Mouse (Mus musculus): ENCODE data around the gene Sowahd. TPM values are rescaled to one million over a fixed set of nuclear protein-coding genes. Genes with fewer than 3 reads are reported as not detected.
"Not testable (repeated sequence)": the region's sequence is repeated elsewhere in the genome, so short reads cannot be mapped to it uniquely, and the experiment has no call there.

The Sowahd gene
- polyA plus RNA-seq, 1 experiment from 2014 or later, result not detected

GRCm38 (mm10) chrX:37074262-37074892, 25.7 kb downstream of the Sowahd start:
- TF ChIP-seq CTCF (IDR thresholded peaks at IDR 0.05; ENCODE audit: low read depth), result peak; percentile 85
- H3K9me3 ChIP-seq (replicated peaks; ENCODE audit: low read length), result no peaks in the 10 kb centered on the region
- DNase-seq (ENCODE audit: low spot score) (peak; percentile 54), ATAC-seq (replicated peaks; ENCODE audit: low FRiP score, low read depth) (no peak)
- no peaks in the 10 kb centered on the region for H3K27me3 ChIP-seq (ENCODE audit: insufficient read depth, low read length)
- H3K4me2 ChIP-seq (ENCODE audit: low read length), result no peak overlapping the region
- no peaks in the 10 kb centered on the region for H3K36me3 ChIP-seq (ENCODE audit: insufficient read depth, low read length)
- H3K4me1 ChIP-seq (replicated peaks; ENCODE audit: insufficient read depth, low read length), result no peaks in the 10 kb centered on the region
- H3K4me3 ChIP-seq (replicated peaks; ENCODE audit: low read depth, low read length), result no peak overlapping the region
- WGBS, result 39% methylated on average over 9 of the region's 9 CpGs
- no peak overlapping the region for H3K9ac ChIP-seq (ENCODE audit: low read depth, low read length)
- H3K27ac ChIP-seq, result no peak overlapping the region

DNA sequence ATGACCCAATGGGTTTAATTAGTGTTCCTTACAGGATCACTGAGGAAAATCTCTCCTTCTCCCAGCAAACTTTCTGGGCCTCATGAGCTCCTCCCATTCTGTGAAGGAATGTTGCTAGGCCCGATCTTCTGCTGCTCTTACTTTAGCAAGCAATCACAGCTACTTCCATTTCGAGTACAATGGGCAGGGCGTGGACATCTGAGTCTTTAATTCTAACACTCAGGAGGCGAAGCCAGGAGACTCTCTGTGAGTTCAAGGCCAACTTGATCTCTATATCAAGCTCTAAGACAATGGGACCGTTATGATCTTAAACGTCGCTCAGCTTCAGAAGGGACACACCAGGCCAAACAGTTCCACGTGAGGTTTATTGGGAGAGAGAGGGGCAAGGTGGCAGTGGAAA, 28.0 kb downstream of the Sowahd start:
- Histone ChIP-seq H3K36me3 (ENCODE audit: insufficient read depth, low read length) (no peaks in the 10 kb centered on the region), H3K27ac (no peak overlapping the region), H3K9me3 (replicated peaks; ENCODE audit: low read length) (no peaks in the 10 kb centered on the region), H3K4me3 (replicated peaks; ENCODE audit: low read depth, low read length) (no peak overlapping the region), H3K27me3 (ENCODE audit: insufficient read depth, low read length) (no peaks in the 10 kb centered on the region), H3K9ac (ENCODE audit: low read depth, low read length) (no peak overlapping the region), H3K4me2 (ENCODE audit: low read length) (no peak overlapping the region), H3K4me1 (replicated peaks; ENCODE audit: insufficient read depth, low read length) (no peaks in the 10 kb centered on the region)
- 80% methylated on average over 8 of the region's 8 CpGs for WGBS
- ATAC-seq (replicated peaks; ENCODE audit: low FRiP score, low read depth), result no peak
- no peak for DNase-seq (ENCODE audit: low spot score)
- no peak for TF ChIP-seq CTCF (IDR thresholded peaks at IDR 0.05; ENCODE audit: low read depth)

DNA sequence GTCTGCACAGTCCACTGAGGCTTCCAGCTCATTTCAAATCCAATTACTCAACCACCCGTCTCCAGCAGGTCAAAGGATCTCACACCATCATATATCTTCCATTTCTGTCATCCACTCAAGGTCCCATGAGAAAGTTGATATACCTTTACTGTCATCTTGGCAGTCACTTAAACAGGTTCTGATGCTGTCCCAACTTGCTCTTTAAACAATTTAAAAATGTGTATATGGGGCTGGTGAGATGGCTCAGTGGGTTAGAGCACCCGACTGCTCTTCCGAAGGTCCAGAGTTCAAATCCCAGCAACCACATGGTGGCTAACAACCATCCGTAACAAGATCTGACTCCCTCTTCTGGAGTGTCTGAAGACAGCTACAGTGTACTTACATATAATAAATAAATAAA, 31.7 kb downstream of the Sowahd start:
- H3K36me3 ChIP-seq (ENCODE audit: insufficient read depth, low read length); H3K9me3 ChIP-seq (replicated peaks; ENCODE audit: low read length); H3K4me2 ChIP-seq (ENCODE audit: low read length); H3K9ac ChIP-seq (ENCODE audit: low read depth, low read length); H3K27ac ChIP-seq; H3K27me3 ChIP-seq (ENCODE audit: insufficient read depth, low read length); H3K4me3 ChIP-seq (replicated peaks; ENCODE audit: low read depth, low read length); ATAC-seq (replicated peaks; ENCODE audit: low FRiP score, low read depth); H3K4me1 ChIP-seq (replicated peaks; ENCODE audit: insufficient read depth, low read length); DNase-seq (ENCODE audit: low spot score): not testable (repeated sequence)
- 58% methylated on average over 3 of the region's 4 CpGs for WGBS

- ATAC-seq (replicated peaks; ENCODE audit: low FRiP score, low read depth) (no peak), DNase-seq (ENCODE audit: low spot score) (no peak)
- no peaks in the 10 kb centered on the region for H3K27me3 ChIP-seq (ENCODE audit: insufficient read depth, low read length)
- no peaks in the 10 kb centered on the region for H3K9me3 ChIP-seq (replicated peaks; ENCODE audit: low read length)
- 60% methylated on average over 6 of the region's 6 CpGs for WGBS
- H3K27ac ChIP-seq, result no peak overlapping the region
- H3K9ac ChIP-seq (ENCODE audit: low read depth, low read length), result no peak overlapping the region
- H3K36me3 ChIP-seq (ENCODE audit: insufficient read depth, low read length), result no peaks in the 10 kb centered on the region
- H3K4me2 ChIP-seq (ENCODE audit: low read length), result no peak overlapping the region
- no peak overlapping the region for H3K4me3 ChIP-seq (replicated peaks; ENCODE audit: low read depth, low read length)
- no peaks in the 10 kb centered on the region for H3K4me1 ChIP-seq (replicated peaks; ENCODE audit: insufficient read depth, low read length)
- no peak for TF ChIP-seq CTCF (IDR thresholded peaks at IDR 0.05; ENCODE audit: low read depth)
Measured at GRCm38 (mm10) chrX:37081194-37081593, 32.5 kb downstream of the Sowahd start.

DNA sequence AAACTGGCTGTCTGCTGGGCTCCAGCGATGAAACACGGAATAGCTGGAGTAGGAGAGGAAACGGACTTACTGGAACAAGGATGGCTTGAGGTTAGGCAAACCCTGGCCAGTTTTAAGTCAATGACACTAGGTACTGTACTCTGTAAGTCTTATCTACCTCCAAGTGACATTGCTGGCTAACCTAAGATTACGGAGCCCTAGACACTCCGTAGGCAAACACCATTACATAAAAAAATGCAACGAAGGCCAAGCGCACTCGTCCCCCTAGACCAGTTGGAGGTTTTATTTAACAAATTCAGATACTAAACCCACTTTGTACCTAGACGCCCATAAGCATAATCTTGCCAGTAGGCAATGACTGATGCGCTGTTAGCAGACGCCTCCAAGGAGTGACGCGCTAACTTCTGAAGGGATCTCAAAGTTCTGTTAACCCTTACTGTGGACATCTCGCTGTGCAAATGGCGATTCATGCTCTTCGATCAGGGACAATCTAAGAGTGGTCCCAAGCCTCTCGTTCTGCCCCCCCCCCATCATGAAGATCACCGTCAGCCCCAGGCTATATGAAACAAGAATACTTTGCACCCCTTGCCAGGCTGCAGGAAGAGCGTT, 35.8 kb downstream of the Sowahd start:
- Histone ChIP-seq H3K27me3 (ENCODE audit: insufficient read depth, low read length) (no peaks in the 10 kb centered on the region), H3K27ac (peak overlapping the region; percentile 90), H3K4me1 (replicated peaks; ENCODE audit: insufficient read depth, low read length) (no peaks in the 10 kb centered on the region), H3K9ac (ENCODE audit: low read depth, low read length) (peak overlapping the region; percentile 77), H3K9me3 (replicated peaks; ENCODE audit: low read length) (no peaks in the 10 kb centered on the region), H3K4me3 (replicated peaks; ENCODE audit: low read depth, low read length) (peak overlapping the region; percentile 53), H3K4me2 (ENCODE audit: low read length) (peak overlapping the region; percentile 62), H3K36me3 (ENCODE audit: insufficient read depth, low read length) (no peaks in the 10 kb centered on the region)
- DNase-seq (ENCODE audit: low spot score) (peak; percentile 61), ATAC-seq (replicated peaks; ENCODE audit: low FRiP score, low read depth) (0 out of 2 replicates have a peak, but pooled peaks have one; percentile 19)
- no peak for TF ChIP-seq CTCF (IDR thresholded peaks at IDR 0.05; ENCODE audit: low read depth)
- WGBS, result 26% methylated on average over 19 of the region's 19 CpGs

GRCm38 (mm10) chrX:37084927-37085660, 36.4 kb downstream of the Sowahd start, which contains the start of gene Rpl39:
TSS of gene Rpl39 (minus strand) at chrX:37085402.
- H3K9me3 ChIP-seq (replicated peaks; ENCODE audit: low read length), result no peaks in the 10 kb centered on the region
- no peaks in the 10 kb centered on the region for H3K27me3 ChIP-seq (ENCODE audit: insufficient read depth, low read length)
- ATAC-seq (replicated peaks; ENCODE audit: low FRiP score, low read depth) (peak; percentile 94), DNase-seq (ENCODE audit: low spot score) (peak; percentile 93)
- peak within 1 kb of the TSS; percentile 90 for H3K27ac ChIP-seq
- WGBS, result 22% methylated on average over 38 of the region's 38 CpGs
- peak within 1 kb of the TSS; percentile 77 for H3K9ac ChIP-seq (ENCODE audit: low read depth, low read length)
- peak within 1 kb of the TSS; percentile 62 for H3K4me2 ChIP-seq (ENCODE audit: low read length)
- no peaks in the 10 kb centered on the region for H3K36me3 ChIP-seq (ENCODE audit: insufficient read depth, low read length)
- peak within 1 kb of the TSS; percentile 53 for H3K4me3 ChIP-seq (replicated peaks; ENCODE audit: low read depth, low read length)
- no peak; the same call in 1 of the 2 replicates for TF ChIP-seq CTCF (IDR thresholded peaks at IDR 0.05; ENCODE audit: low read depth)
- no peaks in the 10 kb centered on the region for H3K4me1 ChIP-seq (replicated peaks; ENCODE audit: insufficient read depth, low read length)

All from kidney, postnatal 0 days (tissue).